Mouse (Mus musculus): Measurements from ENCODE around the gene Gemin6. TPM values are rescaled to one million over a fixed set of nuclear protein-coding genes. Genes with fewer than 3 reads are reported as not detected.

Gene Gemin6
- polyA plus RNA-seq (2014; fragmentation: Illumina TruSeq; extraction: RNeasy Lipid Tissue Mini Kit (QIAGEN cat#74804); ENCODE audit: low read depth, low replicate concordance) = 11.3 TPM

GRCm38 (mm10) chr17:80224326-80225116 lies at the start of gene Gemin6:
Gemin6 (plus strand) TSS chr17:80224441.

GRCm38 (mm10) chr17:80206671-80207581 lies 17.3 kb upstream of the Gemin6 start, which contains the start of the genes Srsf7 and Ttc39d:
Srsf7 (minus strand) TSS chr17:80207307.
Ttc39d (plus strand) TSS chr17:80207460.

Other genes starting within 250 kb of the Gemin6 start
- gene Hnrnpll, start 162.1 kb upstream of the Gemin6 start, polyA plus RNA-seq (2014; fragmentation: Illumina TruSeq; extraction: RNeasy Lipid Tissue Mini Kit (QIAGEN cat#74804); ENCODE audit: low read depth, low replicate concordance) = 30.7 TPM
- 22.7 TPM for gene Galm, start 97.0 kb upstream of the Gemin6 start, polyA plus RNA-seq (2014; fragmentation: Illumina TruSeq; extraction: RNeasy Lipid Tissue Mini Kit (QIAGEN cat#74804); ENCODE audit: low read depth, low replicate concordance)
- gene Srsf7, start 17.1 kb upstream of the Gemin6 start, polyA plus RNA-seq (2014; fragmentation: Illumina TruSeq; extraction: RNeasy Lipid Tissue Mini Kit (QIAGEN cat#74804); ENCODE audit: low read depth, low replicate concordance) = 119 TPM
- 6.6 TPM for gene Ttc39d, start 17.0 kb upstream of the Gemin6 start, polyA plus RNA-seq (2014; fragmentation: Illumina TruSeq; extraction: RNeasy Lipid Tissue Mini Kit (QIAGEN cat#74804); ENCODE audit: low read depth, low replicate concordance)
- gene Morn2, start 65.8 kb downstream of the Gemin6 start, polyA plus RNA-seq (2014; fragmentation: Illumina TruSeq; extraction: RNeasy Lipid Tissue Mini Kit (QIAGEN cat#74804); ENCODE audit: low read depth, low replicate concordance) = 29.3 TPM
- gene Dhx57, start 66.0 kb downstream of the Gemin6 start, polyA plus RNA-seq (2014; fragmentation: Illumina TruSeq; extraction: RNeasy Lipid Tissue Mini Kit (QIAGEN cat#74804); ENCODE audit: low read depth, low replicate concordance) = 10.7 TPM
- gene Arhgef33, start 83.0 kb downstream of the Gemin6 start, polyA plus RNA-seq (2014; fragmentation: Illumina TruSeq; extraction: RNeasy Lipid Tissue Mini Kit (QIAGEN cat#74804); ENCODE audit: low read depth, low replicate concordance) = 4.1 TPM
- gene Gm10190, start 149.1 kb downstream of the Gemin6 start, polyA plus RNA-seq (2014; fragmentation: Illumina TruSeq; extraction: RNeasy Lipid Tissue Mini Kit (QIAGEN cat#74804); ENCODE audit: low read depth, low replicate concordance) = not detected

Data from adipose tissue, adult 10 weeks (tissue).